Mouse (Mus musculus): ENCODE data around the gene Dact2.

GRCm38 (mm10) chr17:14200206-14200605 lies 3.9 kb downstream of the Dact2 start:
- TF ChIP-seq ELF1 (IDR thresholded peaks at IDR 0.05; ENCODE audit: low read depth, low read length) (no peak), CTCF (IDR thresholded peaks at IDR 0.05 in 2 of 3, conservative IDR thresholded peaks at IDR 0.05 in 1 of 3; ENCODE audit: control insufficient read depth in 1 of 3, insufficient read depth in 1 of 3, low read depth in 2 of 3, low read length in 3 of 3, poor library complexity in 1 of 3, severe bottlenecking in 1 of 3) (no peak), POLR2A (IDR thresholded peaks at IDR 0.05; ENCODE audit: control insufficient read depth in 1 of 2, insufficient read depth in 1 of 2, low read depth in 1 of 2, low read length in 2 of 2, poor library complexity in 1 of 2) (no peak), CHD1 (IDR thresholded peaks at IDR 0.05; ENCODE audit: low read depth, low read length) (no peak), CHD2 (IDR thresholded peaks at IDR 0.05; ENCODE audit: low read length) (no peak)
